Mouse (Mus musculus) embryonic fibroblast, embryonic 13.5 days (primary cell): ENCODE measurements around the gene Btbd19. TPM values are rescaled to one million over a fixed set of nuclear protein-coding genes. Genes with fewer than 3 reads are reported as not detected.

Source experiments
- H3K27ac ChIP-seq: 2 replicates; pipeline ENCODE4 v1.5.1; 2012; ENCODE audit warnings: low read length, control low read depth, inconsistent platforms; ENCODE audit not compliant: insufficient read depth
- H3K4me1 ChIP-seq: 2 replicates; pipeline ENCODE4 v1.6.1; 2011; ENCODE audit warnings: low read length; ENCODE audit not compliant: control insufficient read depth, insufficient read depth
- H3K4me3 ChIP-seq: 2 replicates; pipeline ENCODE4 v1.5.1; 2011; ENCODE audit warnings: mild to moderate bottlenecking, control low read depth, low read length; ENCODE audit not compliant: insufficient read depth
- CTCF ChIP-seq: IDR thresholded peaks from 2 replicates; pipeline ENCODE4 v1.5.1; 2011; ENCODE audit warnings: mild to moderate bottlenecking, control low read depth, low read length, moderate library complexity, borderline replicate concordance; ENCODE audit not compliant: insufficient read depth
- POLR2A ChIP-seq: IDR thresholded peaks from 2 replicates; pipeline ENCODE4 v1.6.1; 2011; ENCODE audit warnings: low read depth, mild to moderate bottlenecking, control low read depth, low read length, moderate library complexity
- polyA plus RNA-seq: library from polyadenylated mRNA; stranded (reverse); fragments of >200 nt; gene quantifications from 2 replicates; pipeline ENCODE4 v1.2.4, GENCODE M21; 2011; ENCODE audit warnings: low read depth; ENCODE audit not compliant: missing spikeins, insufficient read length

The Btbd19 gene
- polyA plus RNA-seq, 1 experiment = 42.1 TPM

DNA sequence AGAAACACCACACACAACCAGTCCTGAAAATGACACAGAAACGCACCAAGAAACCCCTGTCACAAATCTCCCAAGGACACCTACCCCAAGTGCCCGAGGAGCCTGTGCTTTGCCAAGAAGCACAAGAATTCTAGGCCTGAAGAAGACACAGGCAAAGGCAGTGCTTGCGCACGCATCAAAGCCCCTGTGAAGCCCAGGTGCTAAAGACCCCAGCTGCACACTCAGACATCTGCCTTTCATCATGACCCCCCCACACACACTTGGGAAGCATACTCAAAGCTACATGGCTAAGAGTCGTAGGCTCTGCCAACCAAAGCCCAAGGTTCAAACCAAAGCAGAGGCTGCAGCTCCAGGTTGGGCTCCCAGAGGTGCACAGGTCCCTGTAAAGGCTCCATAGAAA lies 9.9 kb downstream of the Btbd19 start:
- no peak overlapping the region for H3K4me3 ChIP-seq
- TF ChIP-seq CTCF (no peak), POLR2A (no peak)
- H3K27ac ChIP-seq = no peak overlapping the region
- H3K4me1 ChIP-seq = no peaks in the 10 kb centered on the region

DNA sequence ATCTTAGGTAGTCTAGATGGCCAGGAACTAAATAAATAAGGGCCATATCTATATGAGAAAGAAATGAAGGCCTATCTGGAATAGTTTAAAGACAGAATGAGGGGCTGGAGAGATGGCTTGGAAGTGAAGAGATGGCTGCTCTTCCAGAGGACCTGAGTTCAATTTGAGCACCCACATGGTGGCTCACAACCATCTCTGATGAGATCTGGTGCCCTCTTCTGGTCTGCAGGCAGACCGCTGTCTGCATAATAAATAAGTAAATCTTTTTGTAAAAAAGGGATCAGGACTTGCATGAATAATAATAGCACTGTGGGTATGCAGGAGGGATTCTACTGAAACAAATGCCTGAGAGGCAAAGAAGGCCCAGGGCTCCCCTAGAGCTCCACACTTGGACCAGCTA lies 12.3 kb downstream of the Btbd19 start:
- no peak for TF ChIP-seq CTCF
- TF ChIP-seq POLR2A = no peak
- Histone ChIP-seq H3K4me3 (no peak overlapping the region), H3K4me1 (no peaks in the 10 kb centered on the region), H3K27ac (no peak overlapping the region)

- Histone ChIP-seq H3K27ac (no peak overlapping the region), H3K4me3 (no peak overlapping the region), H3K4me1 (no peaks in the 10 kb centered on the region)
- no peak for TF ChIP-seq CTCF
- no peak for TF ChIP-seq POLR2A
Measured at GRCm38 (mm10) chr4:117110985-117111384, 14.5 kb downstream of the Btbd19 start.

DNA sequence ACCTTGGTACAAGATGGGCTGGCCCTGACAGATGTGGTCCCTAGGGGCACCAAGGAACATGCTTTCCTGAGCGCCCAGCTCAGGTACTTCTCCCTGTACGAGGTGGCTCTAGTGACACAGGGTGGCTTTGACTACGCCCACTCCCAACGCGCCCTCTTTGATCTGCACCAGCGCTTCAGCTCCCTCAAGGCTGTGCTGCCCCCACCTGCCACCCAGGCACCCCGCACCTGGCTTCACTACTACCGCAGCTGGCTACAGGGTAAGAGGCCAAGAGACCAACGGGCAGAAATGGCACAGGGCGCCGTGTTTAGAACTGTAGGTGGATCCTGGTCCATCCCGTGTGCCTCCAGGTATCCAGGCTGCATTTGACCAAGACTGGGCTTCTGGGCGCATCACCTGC lies 15.3 kb downstream of the Btbd19 start:
- Histone ChIP-seq H3K27ac (no peak overlapping the region), H3K4me1 (no peaks in the 10 kb centered on the region), H3K4me3 (no peak overlapping the region)
- no peak for TF ChIP-seq POLR2A
- no peak for TF ChIP-seq CTCF

DNA sequence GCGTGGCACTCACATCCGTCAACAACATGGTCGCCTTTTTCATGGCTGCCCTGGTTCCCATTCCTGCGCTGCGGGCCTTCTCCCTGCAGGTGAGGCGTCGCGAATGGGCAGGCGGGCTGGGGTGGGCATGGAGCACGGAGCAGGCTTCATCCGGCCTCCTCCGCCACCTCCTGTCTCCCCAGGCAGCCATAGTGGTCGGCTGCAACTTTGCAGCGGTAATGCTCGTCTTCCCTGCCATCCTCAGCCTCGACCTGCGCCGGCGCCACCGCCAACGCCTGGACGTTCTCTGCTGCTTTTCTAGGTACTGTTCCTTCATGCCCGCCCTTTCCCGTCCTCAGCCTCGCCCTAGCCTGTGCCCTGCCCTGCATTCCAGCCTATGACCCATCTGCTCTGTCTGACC lies 16.2 kb downstream of the Btbd19 start:
- TF ChIP-seq POLR2A = no peak
- no peak for TF ChIP-seq CTCF
- Histone ChIP-seq H3K4me3 (no peak overlapping the region), H3K27ac (no peak overlapping the region), H3K4me1 (no peaks in the 10 kb centered on the region)

GRCm38 (mm10) chr4:117108524-117108849 lies 17.0 kb downstream of the Btbd19 start:
- TF ChIP-seq CTCF (no peak), POLR2A (no peak)
- Histone ChIP-seq H3K4me3 (no peak overlapping the region), H3K4me1 (no peaks in the 10 kb centered on the region), H3K27ac (no peak overlapping the region)

- H3K27ac ChIP-seq = no peak overlapping the region
- TF ChIP-seq CTCF (no peak), POLR2A (no peak)
- no peaks in the 10 kb centered on the region for H3K4me1 ChIP-seq
- no peak overlapping the region for H3K4me3 ChIP-seq
Measured at GRCm38 (mm10) chr4:117107813-117108523, 17.6 kb downstream of the Btbd19 start.

- Histone ChIP-seq H3K4me1 (no peaks in the 10 kb centered on the region), H3K4me3 (no peak overlapping the region), H3K27ac (no peak overlapping the region)
- TF ChIP-seq CTCF (no peak), POLR2A (no peak)
Measured at GRCm38 (mm10) chr4:117105127-117105526, 20.4 kb downstream of the Btbd19 start.

- Histone ChIP-seq H3K4me1 (no peaks in the 10 kb centered on the region), H3K27ac (no peak overlapping the region), H3K4me3 (no peak overlapping the region)
- no peak for TF ChIP-seq CTCF
- no peak for TF ChIP-seq POLR2A
Measured at GRCm38 (mm10) chr4:117104672-117105071, 20.9 kb downstream of the Btbd19 start.

GRCm38 (mm10) chr4:117101218-117101617 lies 24.3 kb downstream of the Btbd19 start:
- TF ChIP-seq POLR2A (no peak), CTCF (no peak)
- H3K27ac ChIP-seq = no peak overlapping the region
- no peaks in the 10 kb centered on the region for H3K4me1 ChIP-seq
- H3K4me3 ChIP-seq = no peak overlapping the region

GRCm38 (mm10) chr4:117100036-117100435 lies 25.5 kb downstream of the Btbd19 start:
- no peak overlapping the region for H3K4me3 ChIP-seq
- TF ChIP-seq CTCF (no peak), POLR2A (no peak)
- no peaks in the 10 kb centered on the region for H3K4me1 ChIP-seq
- H3K27ac ChIP-seq = no peak overlapping the region
